Comparison of ENCODE assay signal across 8 mouse cellular contexts in the genomic region with DNA sequence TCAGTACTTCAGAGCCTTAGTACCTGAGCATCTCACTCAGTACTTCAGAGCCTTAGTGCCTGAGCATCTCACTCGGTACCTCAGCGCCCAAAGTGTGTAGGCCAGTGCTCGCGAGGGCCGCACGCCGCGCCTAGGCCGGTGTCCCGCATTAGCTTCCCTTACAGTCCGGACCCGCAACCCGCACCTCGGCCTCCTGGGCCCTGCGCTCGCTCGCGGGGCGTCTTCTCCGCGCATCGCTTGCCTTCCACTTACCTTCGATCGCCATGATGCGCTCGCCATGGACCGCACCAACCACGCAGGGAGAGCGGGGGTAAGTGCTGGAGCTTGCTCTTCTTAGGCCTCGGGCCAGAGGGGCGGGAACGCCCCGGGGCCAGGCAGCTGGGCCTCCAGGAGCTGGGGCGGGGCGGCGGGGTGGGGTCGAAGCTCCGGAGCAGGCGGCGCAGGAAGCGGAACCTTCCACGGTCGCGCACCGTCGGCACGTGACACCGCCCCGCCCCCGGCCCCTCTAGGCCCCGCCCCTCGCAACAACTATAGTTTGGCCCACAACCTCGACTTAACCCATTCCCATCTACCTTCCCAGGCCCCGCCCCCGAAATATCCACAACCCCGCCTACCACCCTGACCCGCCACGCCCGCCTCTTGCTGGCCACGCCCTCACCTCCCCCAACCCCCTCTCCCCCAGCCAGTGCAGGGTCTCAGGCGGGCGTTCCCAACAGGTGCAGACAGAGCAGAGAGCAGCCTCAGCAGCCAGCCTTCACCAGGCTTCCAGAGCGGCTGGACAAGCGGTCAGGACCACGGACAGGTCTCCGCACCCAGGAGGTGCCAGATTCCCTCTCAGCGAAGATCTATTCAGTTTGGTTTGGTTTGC. TPM values are rescaled to one million over a fixed set of nuclear protein-coding genes. Genes with fewer than 3 reads are reported as not detected.
DNase-seq lines count a peak whose midpoint lies in the region; ATAC-seq and TF ChIP-seq lines count a peak whose summit lies in the region.

A gene (minus strand): TSS at position 405 of the 868 bp plus-strand sequence.

- peak; percentile 20 for DNase-seq in 3134 (ENCODE audit: extremely low read depth, insufficient read length, low spot score)
- peak; percentile 89 for DNase-seq in adrenal gland, postnatal 10 days
- DNase-seq in embryo, embryonic 11.5 days (ENCODE audit: low read depth, low spot score): peak; percentile 77
- DNase-seq in gastrocnemius, postnatal 36 days: peak; percentile 28 to 36
- DNase-seq in kidney, adult 8-10 months: peak; percentile 75 to 84
- DNase-seq in liver, adult 2 months (ENCODE audit: extremely low read depth, low read depth, low spot score): peak; percentile 15
- DNase-seq in naive thymus-derived CD4-positive, alpha-beta T cell, adult 2 months (ENCODE audit: low read depth): peak; percentile 40

- no peaks in the 10 kb centered on the region for H3K9me3 ChIP-seq in stomach, embryonic 16.5 days (replicated peaks; ENCODE audit: control insufficient read depth, low read length)

- intact Hi-C loops in gastrocnemius, postnatal 36 days (cut with DNase I): no loop called here

- H3K4me3 ChIP-seq in liver, adult 2 months (ENCODE audit: insufficient read depth, low read depth, low read length): peak within 1 kb of the TSS; percentile 37; the same call in 1 of the 2 replicates
- peak within 1 kb of the TSS; percentile 71 for H3K4me3 ChIP-seq in stomach, embryonic 16.5 days (replicated peaks; ENCODE audit: low read length)

- WGBS in liver, adult 2 months: 3% methylated on average over 66 of the region's 67 CpGs
- under 1% methylated on average over 67 of the region's 67 CpGs for WGBS in stomach, embryonic 16.5 days

- H3K79me2 ChIP-seq in liver, adult 2 months (ENCODE audit: control insufficient read depth, insufficient read depth, low read length): no peaks in the 10 kb centered on the region

- peak; percentile 95 for ATAC-seq in stomach, embryonic 16.5 days (ENCODE audit: insufficient read depth, low FRiP score)

- no peak for TF ChIP-seq CTCF in liver, adult 2 months (IDR thresholded peaks at IDR 0.05; ENCODE audit: low read depth, low read length)

- no peaks in the 10 kb centered on the region for H3K4me1 ChIP-seq in liver, adult 2 months (ENCODE audit: control insufficient read depth, insufficient read depth, low read length)
- no peaks in the 10 kb centered on the region; the same call in 1 of the 2 replicates for H3K4me1 ChIP-seq in stomach, embryonic 16.5 days (ENCODE audit: control insufficient read depth, insufficient read depth, low read length)

- TF ChIP-seq POLR2A in liver, adult 2 months (IDR thresholded peaks at IDR 0.05; ENCODE audit: extremely low read depth, insufficient read depth, low read length): no peak

- H3K4me2 ChIP-seq in stomach, embryonic 16.5 days (ENCODE audit: low read depth, low read length): peak within 1 kb of the TSS; percentile 91

- no peaks in the 10 kb centered on the region for H3K36me3 ChIP-seq in liver, adult 2 months (ENCODE audit: control insufficient read depth, insufficient read depth, low read length)
- H3K36me3 ChIP-seq in stomach, embryonic 16.5 days (ENCODE audit: control insufficient read depth, insufficient read depth, low read length): no peaks in the 10 kb centered on the region

- H3K27ac ChIP-seq in liver, adult 2 months (replicated peaks; ENCODE audit: insufficient read depth, low read depth, low read length): no peak within 1 kb of the TSS
- H3K27ac ChIP-seq in stomach, embryonic 16.5 days (ENCODE audit: low read length): no peak within 1 kb of the TSS

- no peak within 1 kb of the TSS for H3K9ac ChIP-seq in liver, adult 2 months (ENCODE audit: low read depth, low read length)
- peak within 1 kb of the TSS; percentile 67 for H3K9ac ChIP-seq in stomach, embryonic 16.5 days (ENCODE audit: low read length)

- peaks cover 7% of the 10 kb centered on the region; the same call in 1 of the 2 replicates for H3K27me3 ChIP-seq in liver, adult 2 months (ENCODE audit: control insufficient read depth, insufficient read depth, low read length)
- no peaks in the 10 kb centered on the region for H3K27me3 ChIP-seq in stomach, embryonic 16.5 days (ENCODE audit: control insufficient read depth, insufficient read depth, low read length)

RNA-seq across cellular contexts. Expression of the gene that starts here (rescaled TPM):
- 1 to 10 TPM; 4.6 to 5.7 TPM for total RNA-seq in adrenal gland, postnatal 10 days (2021)
- total RNA-seq in gastrocnemius, postnatal 36 days (2021): under 1 TPM; 0.05 to 0.15 TPM
- under 0.01 and 0.20 TPM in 2 replicates for total RNA-seq in liver, adult 2 months (2014; rRNA removed)
- not detected in 2 replicates for polyA plus RNA-seq in liver, adult 2 months (2012; rRNA removed)
- 1.3 and 1.5 TPM in 2 replicates for polyA plus RNA-seq in stomach, embryonic 16.5 days (2015; fragmentation: Nextera tagmentation; extraction: Ambion mirVana)

Comparison
In these comparisons a context has a peak if more than half of its experiments do, and no peak if none do; other contexts are left out.
1. Peak in DNase-seq in gastrocnemius, postnatal 36 days; RNA of the gene not detected or under 1 TPM.
2. Peak in DNase-seq and H3K4me3 ChIP-seq in liver, adult 2 months; RNA of the gene not detected or under 1 TPM.
3. DNase-seq: peak in every context shown above with its lines; median percentile 89 in adrenal gland, postnatal 10 days; 80 in kidney, adult 8-10 months; 77 in embryo, embryonic 11.5 days; 40 in naive thymus-derived CD4-positive, alpha-beta T cell, adult 2 months; 32 in gastrocnemius, postnatal 36 days; 20 in 3134; 15 in liver, adult 2 months.